Mouse (Mus musculus): Measurements from ENCODE around the gene Rapgef1.

The Rapgef1 gene

GRCm38 (mm10) chr2:29619484-29620300 is at the start of gene Rapgef1:
TSS of gene Rapgef1 (plus strand) at chr2:29619720.
- DNase-seq (ENCODE audit: low read depth), result peak; percentile 91

DNA sequence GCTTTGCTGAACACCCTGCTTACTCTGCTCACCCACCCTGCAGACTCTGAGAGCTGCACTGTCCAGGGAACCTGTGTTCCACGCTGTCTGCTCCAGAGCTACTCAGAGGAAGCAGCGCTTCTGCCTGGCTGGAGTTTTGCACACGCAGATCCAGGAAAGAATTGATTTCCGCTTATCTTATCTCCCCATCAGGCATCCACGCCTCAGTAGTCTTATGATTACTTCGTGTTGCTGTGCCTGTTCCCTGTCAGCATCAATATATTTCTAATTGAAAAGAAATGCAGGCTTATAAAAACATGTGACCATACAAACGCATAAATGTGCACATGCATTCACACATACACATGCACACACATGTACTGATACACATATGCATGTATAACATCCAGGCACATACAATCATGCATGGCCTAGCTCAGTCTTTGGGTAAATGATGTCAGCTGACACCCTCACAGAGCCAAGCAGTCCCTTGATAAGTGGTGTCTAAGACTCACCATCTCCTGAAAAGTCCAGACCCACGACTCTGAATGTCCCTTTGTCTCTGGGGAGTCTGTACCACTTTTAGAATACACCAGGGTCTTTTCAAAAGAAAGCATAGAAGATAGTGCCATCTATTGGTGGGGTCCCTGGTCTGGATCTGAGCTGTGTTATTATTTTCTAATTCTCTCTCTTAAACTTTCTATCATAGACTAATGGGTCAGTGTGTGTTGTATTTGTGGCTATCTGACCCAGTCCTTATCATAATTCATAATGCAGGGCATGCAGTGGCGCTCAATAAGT is 47.4 kb upstream of the Rapgef1 start:
- no peak for DNase-seq (ENCODE audit: low read depth)

DNA sequence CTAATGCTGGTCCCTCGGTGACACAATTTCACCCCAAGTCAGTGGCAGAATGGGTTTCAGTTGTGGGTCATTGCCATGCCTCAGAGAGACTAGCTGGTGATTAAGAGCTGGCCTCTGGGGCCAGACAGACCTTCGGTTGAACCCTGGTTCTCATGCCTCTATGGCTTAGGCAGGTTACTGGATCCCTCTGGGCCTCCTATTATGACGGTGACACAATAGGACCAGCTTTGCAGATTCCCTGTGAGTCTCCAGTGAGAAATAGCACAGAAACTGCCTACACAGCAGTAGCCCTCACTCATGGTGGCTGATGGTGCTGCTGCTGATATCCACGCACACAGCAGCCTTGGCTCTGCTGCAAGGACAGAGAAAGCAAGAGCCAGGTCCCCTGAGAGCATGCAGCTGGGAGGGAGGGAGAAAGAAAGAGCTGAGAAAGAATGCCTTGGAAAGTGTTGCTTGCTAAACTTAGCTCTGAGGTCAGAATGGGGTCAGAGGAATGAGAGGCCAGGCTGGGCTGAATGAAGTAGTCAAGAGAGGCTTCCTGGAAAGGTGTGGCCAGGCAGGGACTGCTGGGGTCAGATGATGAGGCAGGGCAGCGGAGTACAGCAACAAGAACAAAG is 46.6 kb upstream of the Rapgef1 start:
- DNase-seq (ENCODE audit: low read depth), result no peak

DNA sequence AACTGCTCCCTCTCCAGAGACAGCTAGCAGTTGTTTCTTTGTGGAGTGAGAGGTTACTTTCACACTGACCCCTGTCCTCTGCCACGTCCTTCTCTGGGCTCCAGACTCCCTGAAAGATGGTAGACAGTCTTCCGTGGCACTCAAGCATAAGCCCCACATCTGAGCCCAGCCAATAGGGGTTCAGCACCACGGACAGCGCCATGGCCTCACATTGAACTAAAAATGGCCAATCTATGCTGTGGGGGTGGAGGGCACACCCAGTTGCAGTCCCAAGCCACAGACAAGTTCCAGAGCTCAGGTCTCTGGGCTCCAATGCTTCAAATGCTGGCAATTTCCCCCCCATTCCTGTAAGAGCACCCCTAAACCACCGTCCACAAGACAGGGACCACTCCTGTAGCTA is 45.9 kb upstream of the Rapgef1 start:
- DNase-seq (ENCODE audit: low read depth), result peak; percentile 91

GRCm38 (mm10) chr2:29574187-29574586 is 45.3 kb upstream of the Rapgef1 start:
- DNase-seq (ENCODE audit: low read depth), result no peak

DNA sequence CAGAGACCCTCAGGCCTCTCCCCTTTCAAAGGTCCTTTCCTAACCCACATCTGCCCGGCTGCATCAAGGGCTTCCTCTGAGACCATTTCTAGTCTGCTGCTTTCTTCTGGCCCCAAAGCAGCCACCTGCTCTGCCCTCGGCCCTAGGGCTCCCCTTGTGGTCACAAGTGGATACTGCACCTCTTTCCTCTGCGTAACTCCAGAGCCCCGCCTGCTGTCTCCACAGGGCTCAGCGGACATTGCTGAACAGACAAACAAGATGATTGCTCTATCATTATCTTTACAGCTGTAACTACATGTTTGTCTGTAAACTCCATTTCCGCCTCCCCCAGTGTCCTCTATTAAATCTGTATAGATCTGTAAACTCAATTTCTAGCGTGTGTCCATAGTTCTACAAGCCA is 37.1 kb upstream of the Rapgef1 start:
- DNase-seq (ENCODE audit: low read depth), result peak; percentile 84

- no peak for DNase-seq (ENCODE audit: low read depth)
Observed at GRCm38 (mm10) chr2:29586017-29586702, 33.4 kb upstream of the Rapgef1 start.

- peak; percentile 81 for DNase-seq (ENCODE audit: low read depth)
Observed at GRCm38 (mm10) chr2:29588006-29588405, 31.5 kb upstream of the Rapgef1 start.

DNA sequence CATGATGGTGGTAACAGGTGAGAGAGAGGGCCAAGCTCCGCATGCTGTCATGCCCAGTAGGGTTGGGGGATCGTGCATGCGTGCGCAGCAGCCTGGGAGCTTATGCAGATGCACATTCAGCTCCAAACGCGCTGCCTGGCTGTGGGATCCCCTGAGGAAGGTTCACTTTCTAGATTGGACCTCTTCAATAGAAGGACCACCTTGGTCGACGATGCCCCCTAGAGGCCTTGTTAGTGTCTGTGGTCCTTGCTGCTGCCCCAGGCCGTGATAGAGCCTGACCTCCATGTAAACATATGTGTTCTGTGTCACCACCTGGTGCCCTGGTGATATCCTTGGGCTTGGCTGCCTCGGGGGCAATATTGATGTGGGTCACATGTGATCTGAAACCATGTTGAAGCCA is 30.3 kb upstream of the Rapgef1 start:
- no peak for DNase-seq (ENCODE audit: low read depth)

- no peak for DNase-seq (ENCODE audit: low read depth)
Observed at GRCm38 (mm10) chr2:29591626-29592025, 27.9 kb upstream of the Rapgef1 start.

- no peak for DNase-seq (ENCODE audit: low read depth)
Observed at GRCm38 (mm10) chr2:29592537-29592936, 27.0 kb upstream of the Rapgef1 start.

DNA sequence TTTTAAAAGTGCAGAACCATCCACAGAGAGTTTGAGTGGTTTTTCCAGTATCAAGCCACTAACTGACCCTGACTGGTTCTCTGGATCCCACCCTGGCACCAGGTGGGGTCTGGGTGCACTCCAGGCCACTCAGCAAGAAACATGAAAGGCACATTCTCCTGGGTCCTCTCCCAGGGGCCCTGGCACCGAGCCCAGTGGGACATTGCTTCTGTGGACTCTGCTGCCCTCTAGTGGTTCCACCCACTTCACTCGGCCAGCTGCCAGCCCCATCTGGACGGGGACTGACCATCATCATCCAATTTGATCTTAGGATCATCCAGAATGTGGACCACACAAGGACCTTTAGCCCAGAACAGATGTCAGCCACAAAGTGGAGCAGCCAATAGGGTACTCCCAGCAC is 15.6 kb upstream of the Rapgef1 start:
- DNase-seq (ENCODE audit: low read depth), result peak; percentile 82

DNA sequence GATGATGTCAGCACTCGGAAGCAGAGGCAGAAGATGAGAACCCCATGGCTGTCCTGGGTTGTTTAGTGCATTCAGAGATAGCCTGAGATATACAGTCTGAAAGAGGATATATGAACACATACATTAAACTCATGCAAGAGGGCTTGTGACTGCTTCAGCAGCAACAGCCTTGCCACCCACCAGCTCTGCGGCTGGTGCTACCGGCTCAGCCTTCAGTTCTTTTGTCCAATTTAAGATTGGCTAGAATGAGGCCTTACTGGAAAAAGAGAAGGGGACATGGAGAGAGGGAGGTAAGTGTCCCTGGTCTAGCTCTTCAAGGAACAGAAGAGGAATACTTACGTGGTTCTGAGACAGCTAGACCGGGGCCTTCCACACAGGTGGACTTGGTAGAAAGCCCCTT is 13.9 kb upstream of the Rapgef1 start:
- DNase-seq (ENCODE audit: low read depth), result no peak

- DNase-seq (ENCODE audit: low read depth), result no peak
Observed at GRCm38 (mm10) chr2:29606460-29606859, 13.1 kb upstream of the Rapgef1 start.

- no peak for DNase-seq (ENCODE audit: low read depth)
Observed at GRCm38 (mm10) chr2:29617341-29617740, 2.2 kb upstream of the Rapgef1 start.

- DNase-seq (ENCODE audit: low read depth), result no peak
Observed at GRCm38 (mm10) chr2:29618926-29619483, 515 bp upstream of the Rapgef1 start.

GRCm38 (mm10) chr2:29620301-29620827 is 844 bp downstream of the Rapgef1 start:
- DNase-seq (ENCODE audit: low read depth), result peak; percentile 60

DNA sequence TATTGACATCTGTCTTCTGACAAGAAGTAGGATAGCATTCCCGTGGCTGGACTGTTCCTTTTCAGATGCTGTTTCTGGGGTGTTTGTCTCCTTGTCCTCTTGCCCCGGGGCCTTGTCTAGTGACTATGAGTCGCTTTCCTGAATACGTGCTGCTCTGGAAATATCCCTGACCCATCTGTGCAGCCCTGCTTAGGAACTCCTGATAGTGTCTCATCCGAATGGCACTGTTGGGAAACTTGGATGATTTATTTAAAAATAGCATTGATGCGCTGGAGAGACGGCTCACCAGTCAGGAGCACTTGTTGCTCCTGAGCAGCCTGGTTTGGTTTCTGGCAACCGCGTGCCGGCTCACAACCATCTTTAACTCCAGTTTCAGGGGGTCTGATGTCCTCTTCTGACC is 1.6 kb downstream of the Rapgef1 start:
- peak; percentile 53 for DNase-seq (ENCODE audit: low read depth)

DNA sequence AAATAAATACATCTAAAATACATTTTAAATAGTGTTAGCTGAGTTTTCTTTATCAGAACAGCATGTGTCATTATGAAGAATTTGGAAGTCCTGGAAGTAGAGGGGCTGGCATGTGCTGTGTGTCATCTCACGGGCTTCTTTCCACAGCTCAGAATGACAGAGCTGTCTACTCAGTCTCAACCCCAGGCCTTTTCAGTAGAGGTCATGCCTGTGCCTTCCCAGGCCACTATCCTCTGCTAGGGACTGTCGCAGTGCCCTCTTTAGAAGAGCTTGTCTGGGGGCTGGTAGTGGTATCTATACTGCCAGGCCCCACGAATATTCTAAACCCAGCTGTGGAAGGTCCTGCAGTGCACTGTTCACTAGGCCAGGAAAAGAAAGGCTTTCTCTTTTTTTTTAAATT is 2.1 kb downstream of the Rapgef1 start:
- no peak for DNase-seq (ENCODE audit: low read depth)

DNA sequence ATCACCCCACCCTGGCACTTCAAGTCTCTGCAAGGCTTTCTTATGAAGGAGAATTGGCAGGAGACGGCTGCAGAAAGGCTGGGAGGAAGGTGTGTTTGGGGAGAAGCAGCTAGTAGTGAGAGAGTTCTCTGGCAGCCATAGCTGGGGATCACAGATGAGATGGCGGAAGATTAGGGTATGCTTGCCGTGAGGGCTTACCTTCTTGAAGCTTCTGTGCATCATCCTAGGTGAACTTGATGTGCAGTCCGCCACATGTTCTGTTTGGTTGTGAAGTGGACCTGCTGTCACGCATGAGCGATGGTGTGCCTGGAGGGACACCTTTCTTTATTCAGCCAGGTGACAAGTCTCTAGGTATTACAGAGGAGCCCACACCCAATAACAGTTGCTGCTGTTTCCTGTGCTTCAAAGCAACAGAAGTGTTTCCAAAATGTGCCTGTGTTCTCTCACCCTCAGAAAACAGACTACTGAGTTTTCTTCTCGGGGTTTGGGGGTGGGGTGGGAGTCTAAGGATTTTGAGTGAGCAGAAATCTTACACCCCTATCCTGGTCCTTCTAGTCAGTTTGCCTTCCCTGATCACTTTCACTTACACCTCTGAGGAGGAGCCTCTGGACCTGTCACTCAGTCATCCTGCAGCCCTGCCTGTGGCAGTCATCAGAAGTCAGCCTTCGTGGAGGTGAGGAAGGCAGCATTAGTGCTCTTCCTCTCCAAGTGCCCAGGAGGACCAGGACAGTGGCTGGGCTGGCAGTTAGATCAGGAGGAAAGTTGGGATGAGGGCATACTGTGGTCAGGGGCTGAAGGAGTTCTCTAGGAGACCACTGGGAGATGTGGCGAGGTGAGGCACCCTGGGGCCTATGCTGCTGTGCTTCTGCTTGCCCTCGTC is 2.8 kb downstream of the Rapgef1 start:
- no peak for DNase-seq (ENCODE audit: low read depth)

All from NIH3T3 (cell line).